Mouse (Mus musculus): Measurements from ENCODE around the gene Gm20517. TPM values are rescaled to one million over a fixed set of nuclear protein-coding genes. Genes with fewer than 3 reads are reported as not detected.
"Not testable (repeated sequence)": the region's sequence is repeated elsewhere in the genome, so short reads cannot be mapped to it uniquely, and the experiment has no call there.

Gene Gm20517
- total RNA-seq, 2 experiments from 2014 or later: 4.4 to 5.5 TPM

- Histone ChIP-seq H3K27ac (no peak overlapping the region), H3K4me3 (no peak overlapping the region)
- no peak for DNase-seq (ENCODE audit: low spot score in 2 of 2)
- TF ChIP-seq CTCF (conservative IDR thresholded peaks at IDR 0.05): no peak
Measured at GRCm38 (mm10) chr17:47622912-47623554, 11.6 kb downstream of the Gm20517 start.

- not testable (repeated sequence) for DNase-seq (ENCODE audit: low spot score in 2 of 2); H3K27ac ChIP-seq; H3K4me3 ChIP-seq
- 0 out of 2 replicates have a peak, but pooled peaks have one; percentile 3 for TF ChIP-seq CTCF (conservative IDR thresholded peaks at IDR 0.05)
Measured at GRCm38 (mm10) chr17:47624572-47624971, 13.2 kb downstream of the Gm20517 start.

GRCm38 (mm10) chr17:47625088-47625487 lies 13.7 kb downstream of the Gm20517 start:
- no peak for DNase-seq (ENCODE audit: low spot score in 2 of 2)
- H3K27ac ChIP-seq: no peak overlapping the region
- H3K4me3 ChIP-seq: no peak overlapping the region
- no peak for TF ChIP-seq CTCF (conservative IDR thresholded peaks at IDR 0.05)

GRCm38 (mm10) chr17:47626031-47626430 lies 14.6 kb downstream of the Gm20517 start:
- Histone ChIP-seq H3K4me3 (no peak overlapping the region), H3K27ac (no peak overlapping the region)
- DNase-seq (ENCODE audit: low spot score in 2 of 2): no peak
- TF ChIP-seq CTCF (conservative IDR thresholded peaks at IDR 0.05): no peak

GRCm38 (mm10) chr17:47627791-47628190 lies 16.4 kb downstream of the Gm20517 start:
- peak; percentile 29 for TF ChIP-seq CTCF (conservative IDR thresholded peaks at IDR 0.05)
- Histone ChIP-seq H3K27ac (no peak overlapping the region), H3K4me3 (no peak overlapping the region)
- no peak for DNase-seq (ENCODE audit: low spot score in 2 of 2)

- peak; percentile 90 for DNase-seq (ENCODE audit: low spot score in 2 of 2)
- peak overlapping the region; percentile 92 for H3K4me3 ChIP-seq
- no peak for TF ChIP-seq CTCF (conservative IDR thresholded peaks at IDR 0.05)
- H3K27ac ChIP-seq: peak overlapping the region; percentile 92
Measured at GRCm38 (mm10) chr17:47628851-47629676, 17.7 kb downstream of the Gm20517 start.

- Histone ChIP-seq H3K27ac (peak overlapping the region; percentile 92), H3K4me3 (peak overlapping the region; percentile 92)
- DNase-seq (ENCODE audit: low spot score in 2 of 2): no peak
- peak; percentile 59 for TF ChIP-seq CTCF (conservative IDR thresholded peaks at IDR 0.05)
Measured at GRCm38 (mm10) chr17:47629717-47630677, 18.6 kb downstream of the Gm20517 start.

GRCm38 (mm10) chr17:47630678-47631065 lies 19.3 kb downstream of the Gm20517 start, which contains the start of gene Usp49:
Gene Usp49 (plus strand): TSS chr17:47630690.
- H3K4me3 ChIP-seq: peak within 1 kb of the TSS; percentile 92
- no peak for TF ChIP-seq CTCF (conservative IDR thresholded peaks at IDR 0.05)
- no peak for DNase-seq (ENCODE audit: low spot score in 2 of 2)
- peak within 1 kb of the TSS; percentile 92 for H3K27ac ChIP-seq

GRCm38 (mm10) chr17:47632181-47632840 lies 20.9 kb downstream of the Gm20517 start:
- 0 out of 2 replicates have a peak, but pooled peaks have one; percentile 10 for TF ChIP-seq CTCF (conservative IDR thresholded peaks at IDR 0.05)
- Histone ChIP-seq H3K27ac (no peak overlapping the region), H3K4me3 (no peak overlapping the region)
- no peak for DNase-seq (ENCODE audit: low spot score in 2 of 2)

GRCm38 (mm10) chr17:47633999-47634770 lies 22.8 kb downstream of the Gm20517 start:
- TF ChIP-seq CTCF (conservative IDR thresholded peaks at IDR 0.05): no peak

GRCm38 (mm10) chr17:47642992-47643391 lies 31.6 kb downstream of the Gm20517 start:
- peak; percentile 64 for TF ChIP-seq CTCF (conservative IDR thresholded peaks at IDR 0.05)

More at GRCm38 (mm10) chr17:47633999-47634770, 22.8 kb downstream of the Gm20517 start:
- no peak for DNase-seq (ENCODE audit: low spot score in 2 of 2)
- H3K27ac ChIP-seq: no peak overlapping the region
- H3K4me3 ChIP-seq: no peak overlapping the region

More at GRCm38 (mm10) chr17:47642992-47643391, 31.6 kb downstream of the Gm20517 start:
- H3K27ac ChIP-seq: no peak overlapping the region
- no peak for DNase-seq (ENCODE audit: low spot score in 2 of 2)
- H3K4me3 ChIP-seq: no peak overlapping the region
